Mouse (Mus musculus) limb, embryonic 12.5 days (tissue): ENCODE measurements around the gene Rmdn3. TPM values are rescaled to one million over a fixed set of nuclear protein-coding genes. Genes with fewer than 3 reads are reported as not detected.

Experiments used
- ATAC-seq: fragments of 200-750 bp; cut with Nextera tagmentation; 2 replicates; pipeline ENCODE4 v1.8.0; 2017; ENCODE audit warnings: low read depth, moderate TSS enrichment; ENCODE audit not compliant: insufficient number of reproducible peaks, insufficient read depth, low FRiP score, low TSS enrichment
- H3K27ac ChIP-seq: fragments of 300-500 bp; sonication (generic); 2 replicates; pipeline ENCODE4 v1.5.1; 2016; ENCODE audit warnings: mild to moderate bottlenecking, moderate library complexity
- H3K27me3 ChIP-seq: fragments of 300-500 bp; sonication (generic); 2 replicates; pipeline ENCODE4 v1.6.1; 2016; ENCODE audit warnings: mild to moderate bottlenecking, moderate library complexity
- H3K36me3 ChIP-seq: fragments of 300-500 bp; sonication (generic); 2 replicates; pipeline ENCODE4 v1.6.1; 2016; ENCODE audit warnings: mild to moderate bottlenecking, moderate library complexity
- H3K4me1 ChIP-seq: fragments of 300-500 bp; sonication (generic); replicated peaks from 2 replicates; pipeline ENCODE4 v1.6.1; 2016
- H3K4me2 ChIP-seq: fragments of 300-500 bp; sonication (generic); 2 replicates; pipeline ENCODE4 v1.6.1; 2016; ENCODE audit warnings: mild to moderate bottlenecking, moderate library complexity
- H3K4me3 ChIP-seq: fragments of 300-500 bp; sonication (generic); replicated peaks from 2 replicates; pipeline ENCODE4 v1.5.1; 2016; ENCODE audit warnings: mild to moderate bottlenecking
- H3K9ac ChIP-seq: fragments of 300-500 bp; sonication (generic); replicated peaks from 2 replicates; pipeline ENCODE4 v1.6.1; 2016; ENCODE audit warnings: mild to moderate bottlenecking, moderate library complexity
- H3K9me3 ChIP-seq: fragments of 300-500 bp; sonication (generic); 2 replicates; pipeline ENCODE4 v1.6.1; 2016; ENCODE audit warnings: mild to moderate bottlenecking, moderate library complexity
- WGBS: fragments of 180-500 bp; shearing (Covaris S2); methylation state at CpG from one replicate; pipeline ENCODE4 v1.1.7; 2016; 5-methylcytosine and 5-hydroxymethylcytosine counted together
- polyA plus RNA-seq: library from polyadenylated mRNA; unstranded; fragments of >200 nt; fragmentation: Nextera tagmentation; extraction: Ambion mirVana; gene quantifications from 2 replicates; pipeline ENCODE4 v1.2.1, GENCODE M21; 2016

Gene Rmdn3
- polyA plus RNA-seq, 1 experiment from 2014 or later = 47.1 TPM

- Histone ChIP-seq H3K9ac (no peak overlapping the region), H3K4me2 (no peak overlapping the region), H3K4me1 (no peaks in the 10 kb centered on the region; the same call in 1 of the 2 replicates), H3K36me3 (peaks cover 64% of the 10 kb centered on the region), H3K27me3 (no peaks in the 10 kb centered on the region), H3K9me3 (no peaks in the 10 kb centered on the region), H3K27ac (no peak overlapping the region), H3K4me3 (no peak overlapping the region)
- WGBS = 66% methylated on average over 7 of the region's 7 CpGs
- no peak for ATAC-seq
Observed at GRCm38 (mm10) chr2:119182914-119183313, 26.1 kb upstream of the Rmdn3 start.

- 91% methylated on average over 5 of the region's 5 CpGs for WGBS
- peaks cover 25% of the 10 kb centered on the region for H3K4me1 ChIP-seq
- no peaks in the 10 kb centered on the region for H3K27me3 ChIP-seq
- no peak overlapping the region for H3K9ac ChIP-seq
- H3K27ac ChIP-seq = no peak overlapping the region
- peaks cover 55% of the 10 kb centered on the region for H3K36me3 ChIP-seq
- H3K9me3 ChIP-seq = no peaks in the 10 kb centered on the region
- no peak overlapping the region for H3K4me2 ChIP-seq
- H3K4me3 ChIP-seq = no peak overlapping the region
- ATAC-seq = no peak
Observed at GRCm38 (mm10) chr2:119177384-119177939, 20.6 kb upstream of the Rmdn3 start.

GRCm38 (mm10) chr2:119176761-119177160, 19.9 kb upstream of the Rmdn3 start:
- H3K36me3 ChIP-seq = peaks cover 57% of the 10 kb centered on the region
- 64% methylated on average over 3 of the region's 3 CpGs for WGBS

GRCm38 (mm10) chr2:119175614-119176013, 18.8 kb upstream of the Rmdn3 start:
- 64% methylated on average over 6 of the region's 6 CpGs for WGBS
- Histone ChIP-seq H3K9ac (no peak overlapping the region), H3K27ac (no peak overlapping the region), H3K4me2 (no peak overlapping the region), H3K36me3 (peaks cover 52% of the 10 kb centered on the region), H3K4me3 (no peak overlapping the region), H3K9me3 (no peaks in the 10 kb centered on the region), H3K4me1 (peaks cover 31% of the 10 kb centered on the region), H3K27me3 (no peaks in the 10 kb centered on the region)
- ATAC-seq = no peak

More at GRCm38 (mm10) chr2:119176761-119177160, 19.9 kb upstream of the Rmdn3 start:
- H3K9ac ChIP-seq = no peak overlapping the region
- no peak overlapping the region for H3K4me3 ChIP-seq
- H3K4me2 ChIP-seq = no peak overlapping the region
- H3K27ac ChIP-seq = no peak overlapping the region
- no peaks in the 10 kb centered on the region for H3K27me3 ChIP-seq
- ATAC-seq = no peak
- no peaks in the 10 kb centered on the region for H3K9me3 ChIP-seq
- peaks cover 27% of the 10 kb centered on the region for H3K4me1 ChIP-seq

GRCm38 (mm10) chr2:119174866-119175265, 18.0 kb upstream of the Rmdn3 start:
- H3K27me3 ChIP-seq = 0 out of 2 replicates have a peak, but pooled peaks cover 1% of the 10 kb centered on the region
- no peak for ATAC-seq
- peaks cover 31% of the 10 kb centered on the region for H3K4me1 ChIP-seq
- H3K9ac ChIP-seq = no peak overlapping the region
- no peaks in the 10 kb centered on the region for H3K9me3 ChIP-seq
- H3K4me3 ChIP-seq = no peak overlapping the region
- H3K36me3 ChIP-seq = peaks cover 45% of the 10 kb centered on the region
- 70% methylated on average over 14 of the region's 14 CpGs for WGBS
- no peak overlapping the region for H3K27ac ChIP-seq
- no peak overlapping the region for H3K4me2 ChIP-seq

- Histone ChIP-seq H3K27me3 (peaks cover 8% of the 10 kb centered on the region; the same call in 1 of the 2 replicates), H3K4me1 (peaks cover 31% of the 10 kb centered on the region), H3K4me2 (no peak within 1 kb of the TSS), H3K36me3 (peaks cover 37% of the 10 kb centered on the region), H3K9me3 (no peaks in the 10 kb centered on the region), H3K9ac (peak within 1 kb of the TSS; percentile 34), H3K27ac (no peak within 1 kb of the TSS), H3K4me3 (no peak within 1 kb of the TSS)
- WGBS = 37% methylated on average over 8 of the region's 8 CpGs
- no peak for ATAC-seq
Observed at GRCm38 (mm10) chr2:119173991-119174651, 17.3 kb upstream of the Rmdn3 start, which contains the start of gene Gm14137. Gene Gm14137 (plus strand): TSS chr2:119174509.

GRCm38 (mm10) chr2:119172862-119173576, 16.2 kb upstream of the Rmdn3 start:
- peak; percentile 23; the same call in 1 of the 2 replicates for ATAC-seq
- Histone ChIP-seq H3K4me1 (peaks cover 33% of the 10 kb centered on the region), H3K27me3 (peaks cover 16% of the 10 kb centered on the region), H3K4me3 (no peak overlapping the region), H3K9me3 (no peaks in the 10 kb centered on the region), H3K9ac (peak overlapping the region; percentile 34), H3K27ac (no peak overlapping the region), H3K4me2 (no peak overlapping the region), H3K36me3 (peaks cover 28% of the 10 kb centered on the region)
- WGBS = 13% methylated on average over 13 of the region's 13 CpGs

- Histone ChIP-seq H3K4me3 (no peak overlapping the region), H3K4me2 (no peak overlapping the region), H3K4me1 (peaks cover 39% of the 10 kb centered on the region), H3K27ac (no peak overlapping the region), H3K9ac (peak overlapping the region; percentile 34), H3K36me3 (peaks cover 22% of the 10 kb centered on the region), H3K27me3 (peaks cover 22% of the 10 kb centered on the region), H3K9me3 (no peaks in the 10 kb centered on the region)
- WGBS = 91% methylated on average over 7 of the region's 7 CpGs
- no peak for ATAC-seq
Observed at GRCm38 (mm10) chr2:119172446-119172845, 15.6 kb upstream of the Rmdn3 start.

GRCm38 (mm10) chr2:119171574-119171973, 14.7 kb upstream of the Rmdn3 start:
- Histone ChIP-seq H3K4me2 (no peak overlapping the region), H3K27ac (0 out of 2 replicates have a peak overlapping the region, but pooled peaks have one; percentile 50), H3K9ac (no peak overlapping the region), H3K9me3 (no peaks in the 10 kb centered on the region), H3K36me3 (peaks cover 15% of the 10 kb centered on the region), H3K4me3 (no peak overlapping the region), H3K4me1 (peaks cover 47% of the 10 kb centered on the region), H3K27me3 (peaks cover 30% of the 10 kb centered on the region)
- no peak for ATAC-seq
- 74% methylated on average over 8 of the region's 8 CpGs for WGBS

- Histone ChIP-seq H3K36me3 (peaks cover 8% of the 10 kb centered on the region), H3K4me2 (no peak overlapping the region), H3K9me3 (no peaks in the 10 kb centered on the region), H3K4me3 (no peak overlapping the region), H3K9ac (no peak overlapping the region), H3K27me3 (peaks cover 43% of the 10 kb centered on the region), H3K4me1 (peaks cover 48% of the 10 kb centered on the region), H3K27ac (no peak overlapping the region)
- 87% methylated on average over 2 of the region's 2 CpGs for WGBS
- no peak for ATAC-seq
Observed at GRCm38 (mm10) chr2:119170282-119170681, 13.4 kb upstream of the Rmdn3 start.

- Histone ChIP-seq H3K9ac (peak overlapping the region; percentile 51), H3K4me1 (peaks cover 27% of the 10 kb centered on the region), H3K4me3 (peak overlapping the region; percentile 55), H3K9me3 (no peaks in the 10 kb centered on the region), H3K27ac (no peak overlapping the region), H3K4me2 (peak overlapping the region; percentile 98), H3K27me3 (peaks cover 57% of the 10 kb centered on the region), H3K36me3 (peaks cover 3% of the 10 kb centered on the region; the same call in 1 of the 2 replicates)
- ATAC-seq = no peak; the same call in 1 of the 2 replicates
- 3% methylated on average over 26 of the region's 26 CpGs for WGBS
Observed at GRCm38 (mm10) chr2:119167866-119168256, 11.0 kb upstream of the Rmdn3 start.
